Mouse (Mus musculus) ES-E14 (cell line): Measurements from ENCODE around the gene Nek3. TPM values are rescaled to one million over a fixed set of nuclear protein-coding genes. Genes with fewer than 3 reads are reported as not detected.

Experiments
- DNase-seq: peaks from one replicate; pipeline ENCODE4 v3.0.0-alpha.2; 2013; ENCODE audit warnings: low read depth, low spot score
- H3K27ac ChIP-seq: 2 replicates; pipeline ENCODE4 v1.5.1; 2012; ENCODE audit warnings: low read depth, mild to moderate bottlenecking, low read length, moderate library complexity, mixed read lengths; ENCODE audit not compliant: poor library complexity, insufficient read depth, severe bottlenecking
- H3K36me3 ChIP-seq: 2 replicates; pipeline ENCODE4 v1.6.1; 2012; ENCODE audit warnings: mild to moderate bottlenecking, low read length, moderate library complexity, mixed read lengths; ENCODE audit not compliant: control insufficient read depth, poor library complexity, insufficient read depth, severe bottlenecking
- H3K4me1 ChIP-seq, 2 experiments: fragments of 150-350 bp in 1 of 2; sonication (generic) in 1 of 2; 2 replicates each; pipeline ENCODE4 v1.6.1; 2012; ENCODE audit warnings: low read length in 2 of 2, mild to moderate bottlenecking in 1 of 2, mixed read lengths in 1 of 2; ENCODE audit not compliant: control insufficient read depth in 2 of 2, insufficient read depth in 2 of 2, poor library complexity in 1 of 2
- H3K4me3 ChIP-seq, 2 experiments: fragments of 150-350 bp in 1 of 2; sonication (generic) in 1 of 2; 2 replicates each; pipeline ENCODE4 v1.5.1; 2012; ENCODE audit warnings: low read length in 2 of 2, low read depth in 1 of 2, mild to moderate bottlenecking in 1 of 2, mixed read lengths in 1 of 2; ENCODE audit not compliant: insufficient read depth in 1 of 2, poor library complexity in 1 of 2, severe bottlenecking in 1 of 2
- H3K9ac ChIP-seq: 2 replicates; pipeline ENCODE4 v1.6.1; 2012; ENCODE audit warnings: low read depth, mild to moderate bottlenecking, low read length, mixed read lengths; ENCODE audit not compliant: poor library complexity, insufficient read depth, severe bottlenecking
- H3K9me3 ChIP-seq: fragments of 150-350 bp; sonication (generic); 2 replicates; pipeline ENCODE4 v1.6.1; 2012; ENCODE audit warnings: low read depth, mild to moderate bottlenecking, low read length; ENCODE audit not compliant: control insufficient read depth, insufficient read depth
- CHD2 ChIP-seq: IDR thresholded peaks from 2 replicates; pipeline ENCODE4 v1.6.1; 2014; ENCODE audit warnings: mild to moderate bottlenecking, low read depth, low read length, inconsistent platforms
- HCFC1 ChIP-seq: IDR thresholded peaks from 2 replicates; pipeline ENCODE4 v1.6.1; 2012; ENCODE audit warnings: low read length, inconsistent platforms, borderline replicate concordance; ENCODE audit not compliant: insufficient read depth
- MAFK ChIP-seq: IDR thresholded peaks from 2 replicates; pipeline ENCODE4 v1.6.1; 2014; ENCODE audit warnings: mild to moderate bottlenecking, low read depth, low read length, inconsistent platforms; ENCODE audit not compliant: insufficient read depth
- ZC3H11A ChIP-seq: IDR thresholded peaks from 2 replicates; pipeline ENCODE4 v1.6.1; 2012; ENCODE audit warnings: low read depth, mild to moderate bottlenecking, inconsistent platforms, low read length, borderline replicate concordance
- ZNF384 ChIP-seq: IDR thresholded peaks from 2 replicates; pipeline ENCODE4 v1.6.1; 2012; ENCODE audit warnings: low read depth, low read length, inconsistent platforms
- in situ Hi-C, 2 experiments: fragments of 600-800 bp; cut with MboI; formaldehyde crosslinking; loops; one replicate each; pipeline ENCODE4 v1.15.1; 2025; ENCODE audit warnings: low sequenced_read_pairs in 2 of 2, inconsistent platforms in 1 of 2; ENCODE audit not compliant: unreplicated experiment in 2 of 2
- total RNA-seq: library from RNA; depleted of rRNA; stranded (reverse); fragments of 300-350 nt; gene quantifications from 2 replicates; pipeline ENCODE4 v1.2.3, GENCODE M21; 2012

Nek3 gene
- total RNA-seq, 1 experiment: 7.9 TPM

DNA sequence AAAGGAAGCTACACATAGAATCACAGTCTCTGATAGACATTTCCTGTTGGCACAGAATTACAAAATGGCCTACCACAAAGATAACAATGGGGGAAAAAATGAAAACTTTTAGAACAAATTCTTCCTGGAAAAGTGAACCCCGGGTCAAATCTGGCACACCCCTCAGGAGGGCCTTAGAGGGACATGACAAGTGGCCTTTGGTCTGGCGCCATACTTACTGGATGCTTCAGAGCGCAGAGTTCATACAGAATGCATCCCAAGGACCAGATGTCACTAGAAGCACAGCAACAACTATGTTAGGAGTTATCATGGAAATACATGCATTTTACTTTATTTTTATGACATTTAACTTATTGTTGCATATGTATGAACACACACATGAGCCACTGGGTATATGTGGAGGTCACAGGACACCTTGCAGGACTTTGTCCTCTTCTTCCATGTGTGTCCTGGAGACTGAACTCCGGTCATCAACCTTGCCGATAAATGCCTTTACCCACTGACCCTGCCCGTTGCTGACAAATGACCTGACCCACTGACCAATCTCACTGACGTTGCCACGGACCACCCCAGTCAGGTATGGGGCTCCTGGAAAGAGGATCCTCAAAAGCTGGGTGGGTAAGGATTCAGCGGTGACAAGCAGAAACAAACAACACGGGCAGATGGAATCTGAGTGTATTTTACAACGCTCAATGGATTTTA, 16.4 kb downstream of the Nek3 start:
- Histone ChIP-seq H3K36me3 (no peaks in the 10 kb centered on the region), H3K9ac (no peak overlapping the region), H3K4me3 (no peak overlapping the region), H3K9me3 (no peaks in the 10 kb centered on the region), H3K4me1 (peaks cover 4 to 12% of the 10 kb centered on the region in 2 experiments; a peak in 2 of 4 replicates), H3K27ac (no peak overlapping the region)
- DNase-seq: no peak
- TF ChIP-seq ZNF384 (no peak), MAFK (no peak)
- in situ Hi-C loops: no loop called here

DNA sequence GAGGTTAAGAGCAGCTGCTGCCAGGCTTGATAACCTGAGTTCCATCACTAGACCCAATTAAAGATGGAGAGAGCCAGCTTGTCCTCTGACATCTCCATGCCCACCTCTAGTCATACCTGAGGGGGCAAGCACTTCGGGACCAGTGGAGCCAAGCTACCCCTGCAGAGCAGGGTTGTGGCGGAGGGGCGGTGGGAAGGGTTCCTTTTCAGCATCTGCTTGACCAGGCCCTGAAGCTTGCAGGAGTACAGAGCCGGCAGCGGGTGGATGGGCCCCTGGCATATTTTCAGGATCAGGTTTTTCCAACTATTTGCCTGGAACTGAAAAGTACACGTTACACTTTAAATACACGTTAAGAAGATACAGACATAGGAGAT, 17.9 kb downstream of the Nek3 start:
- no peak overlapping the region for H3K9ac ChIP-seq
- no peak for DNase-seq
- peak overlapping the region; percentile 6 to 26; a peak in 2 of 4 replicates for H3K4me3 ChIP-seq
- H3K27ac ChIP-seq: no peak overlapping the region
- no peaks in the 10 kb centered on the region for H3K9me3 ChIP-seq
- in situ Hi-C loops: no loop called here
- no peak for TF ChIP-seq ZC3H11A
- TF ChIP-seq MAFK: no peak
- no peak for TF ChIP-seq ZNF384
- TF ChIP-seq CHD2: no peak
- TF ChIP-seq HCFC1: no peak
- peaks cover 4 to 10% of the 10 kb centered on the region in 2 experiments; a peak in 2 of 4 replicates for H3K4me1 ChIP-seq
- no peaks in the 10 kb centered on the region for H3K36me3 ChIP-seq

DNA sequence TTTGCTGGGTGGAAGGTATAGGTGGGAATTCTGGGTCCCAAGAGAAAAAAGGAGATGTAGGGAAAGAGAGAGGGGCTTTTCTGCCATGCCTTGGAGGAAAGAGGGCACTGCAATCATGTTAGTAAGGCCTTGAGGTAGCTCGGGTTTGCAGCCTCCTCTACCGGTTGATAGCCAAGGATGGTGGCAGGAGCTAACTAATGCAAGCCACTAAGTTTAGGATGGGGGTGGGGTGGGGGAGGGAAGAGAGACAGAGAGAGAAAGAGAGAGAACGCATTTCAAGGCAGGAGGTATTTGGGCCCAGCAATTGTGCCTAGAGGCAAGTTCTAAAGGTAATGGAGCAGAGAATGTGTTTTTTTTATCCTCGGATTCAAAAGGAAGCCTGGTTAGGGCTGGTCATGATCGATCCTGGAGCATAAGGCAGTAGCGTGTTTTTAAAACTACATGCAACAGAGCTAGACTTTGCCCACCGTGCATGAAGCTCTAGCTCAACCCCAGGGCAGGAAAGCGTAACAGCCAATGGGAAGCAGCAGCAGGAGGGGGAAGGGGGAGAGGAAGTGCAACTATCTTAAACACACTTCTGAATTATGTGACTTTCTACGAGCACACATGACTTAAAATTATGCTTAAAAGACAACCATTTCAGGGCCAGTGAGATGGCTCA, 18.4 kb downstream of the Nek3 start:
- no peak for TF ChIP-seq HCFC1
- TF ChIP-seq ZNF384: no peak
- TF ChIP-seq CHD2: no peak
- no peak for TF ChIP-seq ZC3H11A
- no peak for TF ChIP-seq MAFK
- H3K36me3 ChIP-seq: no peaks in the 10 kb centered on the region
- in situ Hi-C loops: no loop called here

DNA sequence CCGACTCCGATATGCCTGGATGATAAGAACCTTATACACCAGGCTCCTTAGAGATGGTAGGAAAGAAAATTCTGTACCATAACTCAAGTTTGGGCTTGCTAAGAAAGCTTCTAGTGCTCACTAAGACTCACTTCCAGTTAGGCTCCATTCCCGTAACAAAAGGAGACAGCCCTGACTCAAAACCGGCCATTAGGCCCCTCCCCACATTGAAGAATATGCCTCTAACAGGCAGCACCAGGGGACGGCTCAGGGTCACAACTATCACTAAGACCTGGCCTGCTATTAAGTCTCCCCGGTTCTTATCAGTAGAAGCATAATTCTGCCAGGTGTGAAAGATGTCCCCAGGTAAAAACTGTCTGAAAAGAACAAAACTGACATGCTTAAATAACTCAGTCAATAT, 20.4 kb downstream of the Nek3 start:
- DNase-seq: peak; percentile 30
- H3K36me3 ChIP-seq: no peaks in the 10 kb centered on the region
- in situ Hi-C loops: no loop called here
- H3K9me3 ChIP-seq: no peaks in the 10 kb centered on the region
- H3K27ac ChIP-seq: no peak overlapping the region
- H3K4me1 ChIP-seq: peaks cover 4 to 10% of the 10 kb centered on the region in 2 experiments; a peak in 2 of 4 replicates
- no peak overlapping the region for H3K4me3 ChIP-seq
- no peak overlapping the region for H3K9ac ChIP-seq
- TF ChIP-seq HCFC1: no peak
- no peak for TF ChIP-seq ZNF384
- TF ChIP-seq ZC3H11A: no peak
- no peak for TF ChIP-seq MAFK
- no peak for TF ChIP-seq CHD2

More for the DNA sequence above, 18.4 kb downstream of the Nek3 start:
- H3K4me3 ChIP-seq: peak overlapping the region in 1 of 2 experiments; percentile 26; a peak in 1 of 4 replicates
- no peaks in the 10 kb centered on the region for H3K9me3 ChIP-seq
- no peak overlapping the region for H3K27ac ChIP-seq
- no peak for DNase-seq
- peaks cover 4 to 10% of the 10 kb centered on the region in 2 experiments; a peak in 2 of 4 replicates for H3K4me1 ChIP-seq
- no peak overlapping the region; the same call in 1 of the 2 replicates for H3K9ac ChIP-seq
